Mouse (Mus musculus) adrenal gland, adult (tissue): ENCODE measurements around the gene Frat1.
"Not testable (repeated sequence)": the region's sequence is repeated elsewhere in the genome, so short reads cannot be mapped to it uniquely, and the experiment has no call there.

Source experiments
- DNase-seq, 2 experiments: peaks; one replicate each; pipeline ENCODE4 v3.0.0; 2022 to 2023; ENCODE audit warnings: low spot score in 1 of 2; ENCODE audit not compliant: inconsistent age in 2 of 2

The Frat1 gene

DNA sequence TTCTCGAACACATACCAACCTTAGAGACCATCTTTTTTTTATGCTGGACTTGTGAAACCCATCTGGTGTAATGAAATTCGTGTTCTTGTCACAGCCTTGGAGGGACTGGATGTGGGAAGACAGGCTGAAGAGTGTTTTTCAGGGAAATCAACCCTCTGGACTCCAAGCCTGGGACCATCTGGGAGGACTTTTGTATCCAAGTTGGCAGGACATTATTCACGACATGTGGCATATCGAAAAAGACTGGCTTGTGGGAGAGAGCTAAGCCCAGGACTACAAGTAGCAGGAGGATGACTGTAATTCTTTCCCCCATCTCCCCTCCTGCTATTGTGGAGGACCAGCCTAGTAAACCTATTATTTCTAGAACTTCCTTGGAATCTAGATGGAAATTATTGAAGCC is 12.4 kb downstream of the Frat1 start:
- DNase-seq: no peak

DNA sequence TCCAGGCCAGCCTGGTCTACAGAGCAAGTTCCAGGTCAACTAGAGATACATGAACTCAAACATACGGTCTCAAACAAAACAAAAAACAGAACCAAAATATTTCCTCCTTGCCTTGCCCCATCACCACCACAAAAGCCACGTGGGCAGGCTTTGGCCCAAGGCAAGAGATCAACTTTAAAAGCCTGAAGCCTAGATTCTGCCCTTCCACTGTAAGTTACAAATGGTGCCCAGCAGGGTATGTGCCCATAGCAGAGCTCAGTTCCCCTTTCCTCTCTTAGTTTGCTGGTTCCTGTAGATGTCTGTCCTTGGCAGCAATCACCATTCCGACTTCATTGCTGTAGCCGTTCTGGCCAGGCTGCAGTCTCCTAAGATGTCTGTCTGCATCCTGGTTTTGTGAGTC is 12.9 kb downstream of the Frat1 start:
- no peak for DNase-seq

DNA sequence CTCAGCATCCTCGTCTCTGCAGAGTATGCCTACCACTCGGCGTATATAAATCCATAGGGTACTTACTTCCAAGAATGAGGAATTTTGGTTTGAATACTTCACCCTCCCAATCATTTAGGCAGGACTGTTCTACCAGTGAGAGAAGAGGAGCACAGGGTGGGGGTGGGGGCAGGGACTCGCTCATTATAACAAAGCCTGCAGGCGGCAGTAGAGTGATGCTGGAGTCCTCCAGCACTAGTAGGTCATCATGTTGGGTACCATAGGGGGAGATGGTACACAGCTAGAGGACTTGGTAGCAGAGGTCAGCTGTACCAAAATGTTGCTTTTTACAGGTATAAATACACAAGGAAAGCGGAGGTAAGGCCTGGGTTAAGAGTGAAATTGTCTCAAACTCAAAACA is 14.6 kb downstream of the Frat1 start:
- no peak for DNase-seq

DNA sequence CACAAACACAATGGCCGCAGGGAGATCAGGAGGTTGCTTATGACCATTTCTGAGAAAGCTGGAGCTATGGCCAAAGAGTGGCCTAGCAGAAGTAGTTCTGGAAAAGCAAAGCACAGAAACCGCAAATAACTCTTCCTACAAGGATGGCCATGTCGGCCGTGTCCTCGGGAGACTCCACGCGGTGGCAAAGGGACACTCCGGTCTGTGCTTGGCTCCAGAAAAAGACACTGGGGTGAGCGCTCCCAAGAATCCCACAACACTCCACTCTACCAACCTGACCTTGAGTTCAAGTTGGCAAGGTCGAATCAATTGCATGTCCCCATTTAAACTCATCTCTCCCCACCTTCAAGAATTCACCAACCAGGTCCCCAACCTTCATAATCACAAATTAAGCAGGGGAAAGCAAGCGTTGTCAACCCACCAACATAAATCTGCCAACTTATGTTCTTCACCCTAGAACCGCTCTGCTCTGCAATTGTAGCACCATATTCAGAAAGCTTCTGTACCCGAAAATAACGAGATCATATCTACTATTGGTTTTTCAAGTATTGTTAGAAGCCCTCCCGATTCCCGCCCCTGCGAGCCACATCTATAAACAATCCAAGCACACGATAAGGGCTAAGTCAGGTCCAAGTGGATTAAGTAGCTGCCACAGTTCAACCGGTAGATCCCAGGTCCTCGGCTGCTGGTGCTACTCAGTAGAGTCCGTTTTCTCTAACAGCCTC is 16.8 kb downstream of the Frat1 start:
- DNase-seq: peak; percentile 65 to 83

DNA sequence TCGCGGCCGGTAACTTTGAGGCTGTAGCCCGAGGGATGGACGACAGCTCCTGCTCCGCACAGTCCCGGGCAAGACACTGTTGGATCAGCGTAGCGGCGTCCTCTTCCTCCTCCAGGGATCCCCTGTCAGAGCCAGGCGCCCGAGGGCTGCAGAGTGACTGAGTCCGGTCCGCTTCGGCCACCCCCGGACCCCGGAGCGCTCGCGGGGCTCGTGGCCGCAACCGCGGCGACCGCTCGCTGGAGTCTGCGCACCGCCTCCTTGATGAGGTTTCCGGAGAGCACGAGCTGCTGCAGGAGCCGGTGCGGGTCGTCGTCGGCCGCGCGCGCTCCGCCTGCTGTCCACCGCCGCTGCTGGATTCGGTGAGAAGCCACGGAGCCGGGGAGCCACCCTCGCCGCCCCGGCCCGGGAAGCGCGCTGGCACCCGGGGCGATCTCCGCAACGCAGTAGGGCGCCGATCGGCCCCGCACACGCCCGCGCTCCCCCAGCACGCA is 17.4 kb downstream of the Frat1 start:
- DNase-seq: peak; percentile 60 to 86

DNA sequence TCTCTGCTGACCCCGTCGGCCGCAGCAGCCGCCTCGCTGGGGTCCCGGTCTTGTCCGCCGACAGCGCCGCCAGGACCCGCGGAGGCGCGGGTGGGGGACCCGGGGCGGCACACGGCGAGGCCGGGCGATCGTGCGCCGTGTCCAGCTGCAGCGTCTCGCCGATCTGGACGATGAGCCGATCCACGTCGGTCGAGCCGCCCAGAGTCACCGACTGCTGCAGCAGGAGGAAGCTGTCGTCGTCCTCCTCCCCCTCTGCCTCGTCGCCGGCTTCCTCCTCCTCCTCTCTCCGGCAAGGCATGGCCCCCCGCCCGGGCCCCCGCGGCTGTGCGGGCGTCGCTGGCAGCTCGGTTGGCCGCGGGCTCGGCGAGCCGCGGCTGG is 17.8 kb downstream of the Frat1 start:
- not testable (repeated sequence) for DNase-seq

DNA sequence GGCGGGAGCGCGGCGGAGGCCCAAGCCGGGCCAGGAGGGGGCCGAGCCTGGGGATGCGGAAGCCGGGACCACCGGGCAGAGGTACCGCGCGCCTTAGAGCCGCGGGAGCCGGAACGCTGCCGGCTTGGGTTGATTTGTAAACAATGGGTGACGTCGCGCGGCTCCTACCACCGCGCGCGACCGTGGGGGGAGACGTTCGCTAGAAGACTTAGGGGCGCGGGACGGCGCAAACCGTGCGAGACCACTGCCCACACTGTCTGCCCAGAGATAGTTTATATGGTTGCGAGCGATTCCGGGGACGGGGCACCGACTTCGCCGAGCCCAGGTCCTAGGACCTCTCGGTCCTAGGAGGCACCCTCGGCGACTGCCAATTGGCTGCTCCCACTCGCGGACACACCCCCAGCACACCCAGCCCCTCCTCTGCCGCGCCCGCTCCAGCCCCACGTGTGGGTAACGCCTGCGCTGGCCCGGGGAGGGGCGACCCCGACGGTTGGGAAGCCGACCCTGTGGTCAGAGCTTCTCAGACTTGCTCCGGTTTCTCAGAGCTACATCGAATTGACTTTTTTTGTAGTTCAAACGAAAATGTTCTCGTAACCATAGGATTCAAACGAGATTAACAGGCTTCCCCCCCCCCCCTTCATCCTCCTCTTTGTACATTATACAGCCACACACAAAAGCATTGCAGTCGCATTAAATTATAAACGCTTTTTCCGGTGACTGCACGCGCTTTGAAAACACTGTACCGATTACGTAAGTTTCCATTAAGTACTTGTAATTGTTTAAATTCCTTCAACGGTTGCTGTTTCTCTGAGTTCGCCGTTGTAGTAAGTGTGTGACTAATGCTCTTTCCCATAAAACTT is 18.5 kb downstream of the Frat1 start, which contains the start of gene Frat2:
Frat2 (minus strand) TSS at position 141 of the 860 bp plus-strand sequence.
- DNase-seq: peak; percentile 90 to 96

DNA sequence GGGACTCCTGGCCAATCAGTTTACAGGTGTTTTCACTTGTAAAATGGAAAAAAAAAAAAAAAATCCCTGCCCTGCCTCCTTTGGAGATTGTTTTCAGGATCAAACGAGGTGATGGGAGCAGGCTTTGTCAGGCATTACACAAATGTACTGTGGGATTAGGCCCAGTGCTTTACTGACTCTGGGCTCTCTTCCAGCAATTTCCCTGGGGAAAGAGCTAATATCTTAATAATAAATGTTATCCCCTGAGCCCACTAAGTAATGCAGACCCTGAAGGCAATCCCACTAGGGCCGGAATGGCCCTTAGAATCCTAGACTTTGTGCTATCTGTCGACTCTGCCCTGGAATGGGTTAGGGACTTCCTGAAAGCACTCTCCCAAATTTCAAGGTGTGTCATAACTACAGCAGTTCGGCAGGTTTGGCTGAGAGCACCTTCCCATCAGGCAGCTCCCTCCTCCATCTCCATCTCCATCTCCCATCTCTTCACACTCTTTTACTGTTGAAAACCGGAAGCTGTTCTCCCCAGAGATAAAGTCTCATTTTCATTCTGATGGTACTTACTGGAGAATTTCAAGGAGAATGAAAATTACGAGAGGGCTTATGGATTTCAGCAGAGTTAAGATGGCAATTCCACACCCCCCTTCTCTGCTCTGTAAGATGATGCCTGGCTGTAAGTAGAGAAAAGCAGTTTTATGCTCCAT is 20.4 kb downstream of the Frat1 start:
- DNase-seq: no peak

DNA sequence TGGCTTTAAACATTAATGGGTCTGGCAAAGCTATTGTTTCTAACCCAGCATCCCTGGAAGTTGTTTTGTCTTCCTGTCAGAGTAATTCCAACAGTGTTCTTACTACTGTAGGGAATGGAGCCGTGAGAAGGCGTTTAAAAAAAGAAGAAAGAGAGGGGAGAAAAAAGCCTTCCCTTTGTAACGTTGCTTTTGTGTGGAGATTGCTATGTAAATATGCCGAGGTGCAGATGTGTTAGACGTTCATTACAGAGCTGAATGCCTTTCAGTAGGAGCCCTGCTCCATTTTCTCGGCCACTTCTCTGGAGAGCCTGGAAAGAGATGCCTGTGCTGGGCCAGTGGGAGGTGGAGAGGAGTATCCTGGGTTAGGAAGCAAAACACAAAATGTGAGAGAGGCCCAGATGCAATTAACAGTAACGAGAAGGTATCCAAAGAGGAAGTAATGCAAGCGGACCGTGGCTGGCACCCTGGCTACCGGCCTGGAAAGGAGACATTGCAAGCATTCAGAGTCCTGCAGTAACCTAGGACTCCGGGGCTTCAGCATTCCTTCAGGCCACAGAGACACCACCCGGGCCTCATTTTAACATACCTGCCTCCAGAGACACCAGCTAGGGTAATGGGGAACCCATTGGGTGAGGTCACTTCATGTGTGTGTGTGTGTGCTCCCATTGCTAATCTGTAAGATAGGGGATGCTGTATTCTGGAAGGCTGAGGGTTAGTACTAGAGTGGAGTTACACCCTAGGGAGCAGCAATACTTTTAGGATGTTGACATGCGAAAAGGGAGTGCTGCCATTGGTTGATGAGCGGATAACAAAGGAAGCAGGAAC is 21.2 kb downstream of the Frat1 start:
- no peak for DNase-seq

DNA sequence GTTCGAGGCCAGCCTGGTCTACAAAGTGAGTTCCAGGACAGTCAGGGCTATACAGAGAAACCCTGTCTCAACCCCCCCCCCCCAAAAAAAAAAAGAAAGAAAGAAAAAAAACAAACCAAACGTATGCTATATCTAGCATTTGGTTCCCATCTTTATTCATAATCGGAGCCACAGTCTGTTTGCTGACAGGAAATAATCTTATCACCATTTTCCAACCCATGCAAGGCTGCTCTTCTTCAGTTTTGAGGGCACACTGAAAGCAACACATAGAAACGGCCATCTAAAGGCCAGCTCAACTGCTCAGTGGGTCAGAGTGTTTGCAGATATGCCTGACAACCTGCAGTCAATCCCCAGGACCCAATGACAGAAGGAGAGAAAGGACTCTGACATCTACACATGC is 22.7 kb downstream of the Frat1 start:
- no peak for DNase-seq

DNA sequence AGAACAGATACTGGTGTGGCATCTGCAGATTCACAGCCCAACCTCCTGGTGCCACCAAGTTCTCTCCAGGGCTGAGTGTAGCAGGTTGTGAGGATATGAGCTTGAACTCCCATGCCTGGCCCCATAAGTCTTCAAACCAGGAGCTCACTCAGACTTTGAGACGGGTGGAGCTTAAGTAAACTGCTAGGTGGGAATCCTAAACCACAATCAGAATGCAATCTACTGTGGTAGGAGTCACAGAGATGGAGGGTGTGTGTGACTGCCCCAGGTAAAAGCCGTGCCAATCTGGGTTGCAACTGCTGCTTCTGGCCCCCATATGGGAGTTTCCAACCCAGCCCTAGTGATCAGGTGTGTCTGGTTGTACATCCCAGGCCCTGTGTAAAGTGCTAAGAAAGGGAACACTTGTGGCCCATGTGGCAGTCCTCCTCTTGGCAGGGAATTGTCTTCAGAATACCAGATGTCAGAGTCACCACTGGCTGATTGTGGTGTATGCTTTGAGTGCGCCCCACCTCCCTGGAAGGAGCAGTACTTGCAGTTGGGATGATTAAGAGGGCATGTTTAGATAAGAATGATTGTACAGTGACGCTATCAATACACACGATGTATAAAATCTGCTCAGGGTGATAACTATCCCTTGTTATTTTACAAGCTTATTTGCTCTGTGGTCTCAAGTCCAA is 27.5 kb downstream of the Frat1 start:
- no peak for DNase-seq

DNA sequence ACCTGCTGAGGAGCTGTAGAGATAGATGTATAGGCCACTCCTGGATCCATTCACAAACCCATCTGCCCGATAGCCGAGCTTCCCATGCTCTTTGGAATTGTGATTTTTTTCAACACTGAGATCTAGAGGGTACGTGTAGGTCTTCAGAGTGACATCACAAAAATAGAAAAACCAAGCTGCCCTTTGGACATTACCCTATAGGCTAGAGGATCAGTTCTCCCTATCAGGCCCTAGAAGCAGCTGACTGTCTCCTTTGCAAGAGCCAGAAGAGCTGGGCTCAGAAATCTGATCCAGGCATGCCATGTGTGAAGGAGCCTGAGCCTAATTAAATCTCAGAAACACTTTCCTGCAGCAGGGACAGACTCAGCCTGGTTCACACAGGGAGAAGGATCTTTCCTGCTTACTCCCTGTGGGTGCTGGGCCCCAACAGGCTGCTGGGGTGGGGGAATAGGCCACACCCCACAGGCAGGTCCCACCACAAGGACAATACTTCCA is 28.1 kb downstream of the Frat1 start:
- DNase-seq: no peak

DNA sequence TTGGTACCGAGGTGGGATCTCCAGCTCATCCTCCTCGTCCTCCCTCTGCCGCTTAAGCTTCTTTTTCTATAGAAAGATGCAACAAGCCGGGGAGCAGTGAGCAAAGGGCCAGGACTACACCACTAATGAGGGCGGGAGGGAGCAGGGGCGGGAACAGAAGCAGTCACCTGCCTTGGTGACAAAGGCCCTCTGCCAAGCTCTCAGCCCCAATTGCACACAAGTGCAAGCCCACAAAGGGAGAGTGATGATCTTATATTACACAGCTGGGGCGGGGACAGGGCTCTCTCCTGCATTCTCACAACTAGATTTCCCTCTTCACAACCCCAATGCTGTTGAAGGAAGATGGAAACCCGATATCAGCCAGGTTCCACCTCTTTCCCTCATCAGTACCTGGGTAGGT is 36.9 kb downstream of the Frat1 start:
- no peak for DNase-seq

DNA sequence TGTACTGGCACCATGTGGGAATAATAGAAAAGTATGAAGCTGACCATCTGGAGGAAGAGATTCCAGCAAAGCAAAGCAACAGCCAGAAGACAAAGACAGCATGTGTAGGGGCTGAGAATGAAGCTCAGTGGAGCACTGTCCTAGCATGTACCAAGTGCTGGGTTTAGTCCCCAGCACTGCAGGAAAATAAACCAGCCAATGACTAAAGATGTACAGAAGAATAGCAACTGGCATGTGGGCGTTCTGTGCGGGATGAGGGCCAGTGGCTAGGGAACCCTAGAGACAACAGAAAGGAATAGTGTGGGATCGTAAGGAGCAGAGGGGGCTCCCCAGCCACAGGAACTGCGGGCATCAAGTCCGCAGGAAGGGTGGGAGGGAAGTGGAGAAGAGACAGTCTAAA is 39.5 kb downstream of the Frat1 start:
- DNase-seq: no peak

DNA sequence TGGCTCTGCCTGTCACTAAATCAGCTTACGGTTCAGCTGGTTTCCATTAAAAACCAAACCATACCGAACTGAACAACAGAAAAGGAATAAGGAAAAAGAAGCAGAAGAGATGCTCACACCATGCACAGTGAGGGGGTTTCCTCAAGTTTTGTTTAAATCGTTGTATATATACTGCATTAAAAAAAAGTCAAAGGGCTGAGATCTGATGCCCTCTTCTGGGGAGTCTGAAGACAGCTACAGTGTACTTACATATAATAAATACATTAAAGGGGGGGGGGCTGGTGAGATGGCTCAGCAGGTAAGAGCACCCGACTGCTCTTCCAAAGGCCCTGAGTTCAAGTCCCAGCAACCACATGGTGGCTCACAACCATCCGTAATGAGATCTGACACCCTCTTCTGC is 40.2 kb downstream of the Frat1 start:
- not testable (repeated sequence) for DNase-seq

DNA sequence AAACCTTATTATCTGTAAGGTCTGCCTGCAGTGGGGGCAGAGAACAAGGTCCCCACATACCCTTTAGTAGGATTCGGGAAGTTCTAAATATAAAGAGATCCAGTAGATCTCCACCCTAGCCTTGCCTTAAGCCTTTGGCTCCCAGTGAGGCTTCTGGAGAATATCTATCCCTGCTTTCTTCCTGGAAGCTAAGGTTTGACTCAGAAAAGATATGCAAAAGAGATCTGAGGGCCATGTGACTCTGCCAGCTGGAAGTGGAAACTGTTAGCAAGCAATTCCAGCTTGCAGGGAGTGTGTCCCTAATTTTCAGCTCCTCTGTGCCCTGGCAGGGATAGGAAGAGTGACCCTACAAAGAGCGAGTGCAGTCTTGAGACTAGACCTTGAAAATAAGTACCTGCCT is 42.5 kb downstream of the Frat1 start:
- DNase-seq: no peak

DNA sequence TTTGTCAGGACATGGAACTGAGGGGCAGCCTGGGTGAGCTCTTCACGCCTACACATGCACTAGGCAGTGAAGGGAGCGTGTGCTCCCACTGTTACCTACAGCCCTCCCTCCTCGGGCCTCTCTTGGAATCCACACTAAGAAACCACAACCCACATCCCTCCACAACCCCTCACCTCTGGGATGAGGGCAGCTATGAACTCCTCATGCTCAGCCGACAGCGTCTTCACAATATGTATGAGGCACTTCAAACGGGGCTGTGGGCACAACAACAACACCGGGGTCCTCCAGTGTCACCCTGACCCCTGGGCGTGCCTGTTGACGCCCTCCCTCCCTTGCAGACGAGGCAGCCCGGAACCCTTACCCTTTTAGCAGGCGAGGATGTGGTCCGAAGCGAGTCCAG is 44.6 kb downstream of the Frat1 start:
- DNase-seq: no peak

DNA sequence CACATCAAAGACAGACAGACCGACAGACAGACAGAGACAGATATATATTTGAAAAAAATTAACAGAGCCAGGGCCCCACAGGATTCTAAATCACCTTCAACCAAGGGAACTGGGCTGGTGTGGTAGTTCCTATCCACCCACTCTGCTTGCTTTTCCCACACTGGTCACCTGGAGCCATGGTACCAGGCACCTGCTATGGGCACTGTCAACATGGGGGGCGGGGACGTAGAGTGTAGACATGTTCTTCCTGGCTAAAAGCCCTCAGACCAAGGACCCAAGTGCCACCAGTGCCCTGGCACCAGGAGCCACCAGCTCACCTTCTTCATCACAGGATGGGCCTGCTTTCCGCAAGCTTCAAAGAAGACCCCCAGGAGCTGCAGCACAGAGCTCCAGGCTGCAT is 52.1 kb downstream of the Frat1 start:
- no peak for DNase-seq
